Mouse (Mus musculus): ENCODE results near the gene Ncf2.

The Ncf2 gene

DNA sequence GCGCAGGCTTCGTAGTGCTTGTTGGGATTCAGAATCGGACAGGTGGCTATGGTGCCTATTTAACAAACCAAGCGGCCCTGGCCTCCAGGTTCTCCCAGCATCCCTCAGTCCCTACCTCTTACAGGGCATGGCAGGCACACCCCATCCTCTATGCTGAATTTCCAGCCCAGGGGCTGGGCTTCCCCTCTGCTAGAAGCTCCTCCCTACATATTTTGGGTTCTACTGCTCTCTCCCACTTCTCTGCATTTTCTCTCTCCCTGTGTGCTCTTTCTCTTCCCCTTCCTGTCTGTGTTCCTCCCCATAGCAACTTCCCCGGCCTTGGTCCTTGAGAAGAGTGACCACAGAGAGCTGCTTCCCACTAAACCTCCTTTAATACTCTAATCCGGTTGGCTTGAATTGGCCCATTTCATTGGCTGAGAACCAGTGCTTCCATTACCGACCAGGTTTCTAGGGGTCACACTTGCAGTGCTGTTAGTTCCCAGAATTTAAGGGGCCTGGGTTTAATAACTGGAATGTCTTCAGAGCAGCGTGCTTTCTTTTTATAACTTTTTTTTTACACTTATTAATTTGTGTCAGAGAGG lies 3.2 kb upstream of the Ncf2 start:
- DNase-seq (ENCODE audit: low read depth, low spot score) = no peak

DNA sequence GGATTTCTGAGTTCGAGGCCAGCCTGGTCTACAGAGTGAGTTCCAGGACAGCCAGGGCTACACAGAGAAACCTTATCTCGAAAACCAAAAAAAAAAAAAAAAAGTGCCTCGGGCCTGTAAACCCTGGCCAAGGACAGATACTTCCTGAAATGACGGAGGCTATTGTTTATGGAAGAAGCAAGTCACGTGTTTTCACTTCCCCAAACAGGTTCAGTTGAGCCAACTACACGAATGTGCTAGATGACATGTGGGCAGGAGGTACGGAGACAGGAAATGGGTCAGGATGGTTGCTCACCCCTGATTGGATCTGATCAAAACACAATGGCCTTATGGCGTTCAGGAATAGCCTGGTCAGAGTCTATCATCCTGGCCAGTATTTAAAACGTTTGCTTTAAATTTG lies 1.9 kb upstream of the Ncf2 start:
- no peak for DNase-seq (ENCODE audit: low read depth, low spot score)

DNA sequence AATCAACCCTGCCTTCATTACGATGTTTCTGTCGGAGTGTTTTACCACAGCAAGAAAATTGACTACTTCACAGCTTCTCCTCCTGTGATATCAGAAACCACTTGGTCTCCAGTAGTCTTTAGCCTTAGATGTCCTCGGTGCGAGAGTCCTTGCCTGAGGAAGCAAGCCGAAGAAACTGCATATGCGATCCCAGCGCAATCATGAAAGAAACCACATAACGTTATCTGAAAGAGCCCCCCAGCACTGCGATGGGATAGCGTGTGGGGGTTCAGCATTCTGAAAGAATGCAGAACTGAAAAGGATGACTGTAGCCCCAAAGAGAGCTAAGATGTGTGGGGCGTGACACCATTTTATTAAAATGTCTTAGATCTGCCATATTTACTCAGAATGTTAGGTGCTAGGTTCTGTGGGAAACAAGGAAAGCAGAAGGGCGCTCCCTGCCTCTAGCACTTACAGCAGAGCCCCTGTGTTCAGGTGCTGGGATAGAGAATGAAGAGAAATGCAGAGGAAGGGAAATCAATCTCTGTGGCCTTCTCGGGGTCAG lies 711 bp downstream of the Ncf2 start:
- DNase-seq (ENCODE audit: low read depth, low spot score) = no peak

GRCm38 (mm10) chr1:152804907-152805306 lies 4.9 kb downstream of the Ncf2 start:
- no peak for DNase-seq (ENCODE audit: low read depth, low spot score)

DNA sequence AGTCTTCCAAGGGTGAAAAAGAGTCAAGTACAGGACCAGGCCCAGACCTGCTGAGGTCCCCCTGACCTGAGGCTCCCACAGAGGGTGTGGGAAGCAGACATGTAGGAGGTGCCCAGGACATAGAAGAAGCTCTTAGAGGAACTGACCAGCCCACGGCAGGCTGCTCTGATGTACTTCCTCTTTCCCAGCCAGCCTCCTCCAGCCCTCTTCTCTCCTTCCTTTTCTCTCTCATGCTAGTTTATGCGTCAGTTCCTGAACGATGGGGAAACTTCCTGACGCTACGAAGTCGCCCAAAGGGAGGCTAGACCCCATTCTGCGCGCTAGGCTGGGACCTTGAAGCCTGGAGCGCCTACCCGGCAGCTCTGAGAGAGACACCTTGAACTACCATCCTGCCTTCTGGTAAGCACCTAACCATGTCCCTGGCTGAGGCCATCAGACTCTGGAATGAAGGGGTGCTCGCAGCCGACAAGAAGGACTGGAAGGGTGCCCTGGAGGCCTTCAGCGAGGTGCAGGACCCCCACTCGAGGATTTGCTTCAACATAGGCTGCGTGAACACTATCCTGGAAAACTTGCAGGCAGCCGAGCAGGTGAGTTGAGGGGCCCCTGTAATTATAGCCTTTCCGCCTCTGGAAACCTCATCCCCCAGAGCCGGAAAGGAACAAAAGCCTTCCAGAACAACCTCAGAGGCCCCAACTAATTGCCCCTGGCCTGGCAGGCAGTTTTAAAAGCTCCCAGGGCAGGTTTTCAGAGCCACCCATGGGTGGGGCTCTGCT lies 7.8 kb downstream of the Ncf2 start:
- DNase-seq (ENCODE audit: low read depth, low spot score) = no peak

GRCm38 (mm10) chr1:152808392-152808680 lies 8.3 kb downstream of the Ncf2 start:
- no peak for DNase-seq (ENCODE audit: low read depth, low spot score)

DNA sequence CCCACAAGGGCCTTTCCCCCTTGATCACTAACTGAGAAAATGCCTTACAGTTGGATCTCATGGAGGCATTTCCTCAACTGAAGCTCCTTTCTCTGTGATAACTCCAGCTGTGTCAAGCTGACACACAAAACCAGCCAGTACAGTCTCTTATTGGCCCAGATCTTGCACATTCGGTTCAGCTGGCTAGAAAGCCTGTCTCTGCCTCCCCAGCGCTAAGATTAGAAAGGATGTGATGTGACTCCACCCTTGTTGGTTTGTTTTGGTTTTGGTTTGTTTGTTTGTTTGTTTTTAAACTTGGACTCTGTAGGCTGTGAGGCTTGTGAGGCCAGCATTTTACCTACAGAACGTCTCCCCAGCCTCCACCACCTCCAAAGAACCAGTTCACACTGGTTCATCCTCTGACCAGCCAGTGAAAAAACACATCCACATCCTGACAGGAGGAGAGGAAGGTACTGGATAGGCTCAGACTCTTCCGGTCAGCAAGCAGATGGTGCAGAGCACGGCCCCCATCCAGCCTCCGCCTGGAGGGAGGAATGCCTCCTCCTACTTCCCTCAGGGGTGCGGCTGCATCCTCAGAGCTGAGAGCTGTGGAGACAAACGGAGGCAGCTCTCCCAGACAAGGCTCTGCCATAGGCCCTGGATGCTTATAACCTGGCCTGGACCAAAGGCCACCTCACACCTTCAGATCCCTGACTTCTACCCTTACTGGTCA lies 9.7 kb downstream of the Ncf2 start:
- no peak for DNase-seq (ENCODE audit: low read depth, low spot score)

GRCm38 (mm10) chr1:152810533-152811439 lies 10.8 kb downstream of the Ncf2 start:
- no peak for DNase-seq (ENCODE audit: low read depth, low spot score)

DNA sequence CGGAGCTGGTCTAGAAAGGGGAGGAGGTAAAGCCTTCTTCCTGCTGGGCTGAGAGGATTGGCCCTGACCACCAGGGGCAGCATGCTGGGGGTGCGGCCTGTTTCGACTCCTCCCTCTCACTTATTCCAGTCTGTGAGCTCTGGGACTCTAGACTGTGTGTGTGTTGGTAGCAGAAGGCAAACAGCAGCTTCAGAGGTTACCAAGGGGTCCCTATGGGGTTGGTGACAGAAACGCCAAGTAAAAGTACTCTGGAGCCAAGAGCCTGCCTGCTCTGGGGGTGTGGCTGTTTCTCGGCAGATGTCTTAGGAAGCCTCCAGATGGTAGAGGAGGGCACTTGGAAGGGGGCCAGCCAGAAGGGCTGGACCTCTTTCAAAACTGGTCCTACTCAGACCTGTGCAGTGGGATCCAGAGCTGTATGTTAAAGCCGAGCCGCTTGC lies 15.3 kb downstream of the Ncf2 start:
- no peak for DNase-seq (ENCODE audit: low read depth, low spot score)

DNA sequence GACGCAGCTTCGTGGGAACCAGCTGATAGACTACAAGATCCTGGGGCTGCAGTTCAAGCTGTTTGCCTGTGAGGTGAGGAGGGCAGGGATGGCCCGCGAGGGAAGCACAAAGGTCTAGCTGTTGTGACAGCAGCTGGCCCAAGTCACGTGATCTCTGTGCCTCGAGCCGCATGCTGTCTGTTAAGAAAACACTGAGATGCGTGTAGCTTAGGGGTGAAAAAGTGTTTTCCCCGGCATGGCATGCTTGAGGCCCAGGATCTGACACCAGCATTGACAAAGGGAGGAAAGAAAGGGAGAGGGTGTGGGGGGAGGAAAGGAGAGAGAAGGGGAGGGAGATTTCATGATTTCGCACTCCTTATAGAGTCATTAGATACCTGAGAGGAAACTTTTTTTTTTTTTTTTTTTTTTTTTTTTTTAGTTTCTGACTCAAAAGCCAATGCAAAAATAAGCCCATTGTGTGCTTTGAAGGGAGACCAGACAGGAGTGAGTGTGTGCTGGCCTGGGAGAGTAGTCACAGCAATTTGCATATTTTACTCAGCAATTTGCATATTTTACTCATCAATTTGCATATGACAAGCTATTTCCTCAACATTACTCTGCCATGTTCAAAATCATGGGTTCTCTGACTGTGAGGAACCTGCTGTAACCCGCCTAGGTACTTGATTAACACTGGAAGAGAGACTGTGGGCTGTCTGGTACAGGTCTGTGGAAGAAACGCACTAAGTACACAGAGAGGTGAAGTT lies 17.2 kb downstream of the Ncf2 start:
- DNase-seq (ENCODE audit: low read depth, low spot score) = no peak

DNA sequence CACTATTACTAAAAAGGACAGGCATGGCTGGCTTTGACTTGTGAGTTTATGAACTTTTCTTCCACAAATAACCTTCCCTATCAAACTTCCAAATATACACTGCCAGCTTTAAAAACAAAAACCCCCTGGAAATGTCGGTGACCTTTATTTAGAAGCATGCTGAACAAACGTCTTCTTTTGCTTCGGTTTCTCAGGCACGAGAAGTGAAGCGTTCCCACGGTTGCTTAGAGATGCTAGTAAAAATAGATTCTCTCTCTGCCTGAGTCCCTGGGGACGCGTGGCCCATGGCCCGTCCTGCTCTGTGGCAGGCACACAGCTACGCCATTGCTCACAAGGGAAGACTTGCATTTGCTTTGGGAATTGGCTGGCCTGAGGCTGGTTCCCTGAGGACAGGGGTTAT lies 17.8 kb downstream of the Ncf2 start:
- DNase-seq (ENCODE audit: low read depth, low spot score) = no peak

DNA sequence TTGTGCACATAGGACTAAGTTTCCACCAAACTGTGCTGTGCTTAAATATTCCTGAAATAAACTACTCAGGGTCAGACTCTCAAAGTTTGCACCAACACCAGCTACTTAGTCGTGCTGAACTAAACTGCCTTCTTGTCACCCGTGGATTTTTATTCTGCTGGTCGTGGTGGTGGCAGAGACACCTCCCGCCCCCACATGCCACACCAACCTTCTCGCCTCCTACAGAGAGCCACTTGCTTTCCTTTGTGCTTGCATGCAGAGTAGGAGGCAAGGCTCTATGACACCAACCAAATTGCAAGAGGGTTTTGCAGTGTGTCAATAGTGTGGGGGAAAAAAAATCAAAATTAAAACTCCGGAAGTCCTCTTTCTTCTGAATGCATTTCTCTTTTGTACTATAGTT lies 19.6 kb downstream of the Ncf2 start:
- DNase-seq (ENCODE audit: low read depth, low spot score) = no peak

GRCm38 (mm10) chr1:152820911-152821695 lies 21.1 kb downstream of the Ncf2 start:
- DNase-seq (ENCODE audit: low read depth, low spot score) = no peak

GRCm38 (mm10) chr1:152821746-152822145 lies 21.8 kb downstream of the Ncf2 start:
- DNase-seq (ENCODE audit: low read depth, low spot score) = no peak

DNA sequence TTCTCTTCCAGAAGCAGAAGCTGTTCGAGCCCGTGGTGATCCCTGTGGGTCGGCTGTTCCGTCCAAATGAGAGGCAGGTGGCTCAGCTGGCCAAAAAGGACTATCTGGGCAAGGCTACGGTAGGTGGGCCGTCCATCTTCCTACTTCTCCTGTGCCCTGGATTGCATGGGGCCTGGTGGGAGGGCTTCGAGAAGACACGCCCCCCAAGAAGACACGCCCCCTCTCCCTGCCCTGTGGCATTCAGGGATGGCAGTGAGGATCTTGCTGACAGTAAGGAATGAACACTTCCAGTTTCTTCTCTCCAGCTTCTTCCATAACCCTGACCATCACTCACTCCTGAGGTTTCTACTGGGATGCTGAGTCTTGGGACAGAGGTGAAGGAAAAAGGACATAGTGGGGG lies 24.2 kb downstream of the Ncf2 start:
- DNase-seq (ENCODE audit: low read depth, low spot score) = no peak

DNA sequence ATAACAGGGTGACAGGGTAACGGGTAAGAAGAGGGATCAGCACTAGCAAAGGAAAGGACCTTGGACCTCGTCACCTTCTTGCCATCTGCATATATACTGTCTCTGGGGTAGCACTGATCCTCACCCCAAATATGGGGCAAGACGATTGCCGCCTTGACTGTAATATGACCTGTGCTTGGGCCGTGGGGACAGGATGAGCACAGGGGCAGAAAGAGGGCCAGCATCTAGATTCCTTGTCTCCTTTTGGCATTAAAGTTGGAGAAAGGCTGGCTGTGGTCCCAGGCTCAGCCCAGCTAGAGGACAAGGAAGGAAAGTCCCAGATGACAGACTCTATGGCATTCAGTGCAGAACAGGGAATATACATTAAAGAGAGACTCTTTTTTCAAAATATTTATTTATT lies 26.5 kb downstream of the Ncf2 start:
- DNase-seq (ENCODE audit: low read depth, low spot score) = no peak

GRCm38 (mm10) chr1:152828168-152828567 lies 28.2 kb downstream of the Ncf2 start:
- DNase-seq (ENCODE audit: low read depth, low spot score) = no peak

- no peak for DNase-seq (ENCODE audit: low read depth, low spot score)
Measured at GRCm38 (mm10) chr1:152828637-152829355, 28.8 kb downstream of the Ncf2 start.

- DNase-seq (ENCODE audit: low read depth, low spot score) = no peak
Measured at GRCm38 (mm10) chr1:152830054-152830453, 30.1 kb downstream of the Ncf2 start.

GRCm38 (mm10) chr1:152831003-152831402 lies 31.0 kb downstream of the Ncf2 start:
- no peak for DNase-seq (ENCODE audit: low read depth, low spot score)
